ENCODE assay signal across 8 mouse cellular contexts in genomic region chr6:125049678-125050077, GRCm38 (mm10). TPM values are rescaled to one million over a fixed set of nuclear protein-coding genes. Genes with fewer than 3 reads are reported as not detected.
DNase-seq lines count a peak whose midpoint lies in the region; ATAC-seq and TF ChIP-seq lines count a peak whose summit lies in the region.
"Had no signal": no experiment of that assay in that cellular context is flagged by ENCODE, and none has a peak within 500 bp of the region (broad histone marks: within the 10 kb centered on the region; RNA-seq: fewer than 3 reads in every experiment).

Gene Acrbp (plus strand): TSS chr6:125049689.

- TF ChIP-seq CTCF in midbrain, postnatal 0 days (IDR thresholded peaks at IDR 0.05): no peak
- TF ChIP-seq CTCF in heart, adult 2 months (IDR thresholded peaks at IDR 0.05): no peak

- H3K9ac ChIP-seq in midbrain, postnatal 0 days (replicated peaks; ENCODE audit: low read length, poor library complexity, severe bottlenecking): no peak within 1 kb of the TSS
- H3K9ac ChIP-seq in embryonic facial prominence, embryonic 12.5 days: no peak within 1 kb of the TSS
- H3K9ac ChIP-seq in hindbrain, embryonic 14.5 days: no peak within 1 kb of the TSS
- H3K9ac ChIP-seq in heart, adult 2 months (ENCODE audit: low read depth, low read length): no peak within 1 kb of the TSS
- H3K9ac ChIP-seq: heart, embryonic 15.5 days had no signal

- peaks cover 96% of the 10 kb centered on the region for H3K36me3 ChIP-seq in midbrain, embryonic 10.5 days
- peaks cover 61% of the 10 kb centered on the region for H3K36me3 ChIP-seq in midbrain, postnatal 0 days (ENCODE audit: insufficient read depth, low read length)
- H3K36me3 ChIP-seq in embryonic facial prominence, embryonic 12.5 days: peaks cover 86% of the 10 kb centered on the region
- H3K36me3 ChIP-seq in hindbrain, embryonic 14.5 days (replicated peaks; ENCODE audit: control insufficient read depth, insufficient read depth): peaks cover 97% of the 10 kb centered on the region
- H3K36me3 ChIP-seq in heart, adult 2 months (ENCODE audit: control insufficient read depth, insufficient read depth, low read length): no peaks in the 10 kb centered on the region

- H3K4me2 ChIP-seq in midbrain, postnatal 0 days (ENCODE audit: low read depth, low read length, poor library complexity, severe bottlenecking): no peak within 1 kb of the TSS
- no peak within 1 kb of the TSS for H3K4me2 ChIP-seq in embryonic facial prominence, embryonic 12.5 days (replicated peaks)
- no peak within 1 kb of the TSS for H3K4me2 ChIP-seq in hindbrain, embryonic 14.5 days (replicated peaks)
- H3K4me2 ChIP-seq: heart, embryonic 15.5 days had no signal

- no peak for TF ChIP-seq POLR2A in heart, adult 2 months (IDR thresholded peaks at IDR 0.05; ENCODE audit: insufficient read depth, low read depth, low read length)

- no peak within 1 kb of the TSS for H3K4me3 ChIP-seq in midbrain, embryonic 10.5 days
- no peak within 1 kb of the TSS for H3K4me3 ChIP-seq in midbrain, postnatal 0 days (ENCODE audit: low read depth, low read length)
- no peak within 1 kb of the TSS for H3K4me3 ChIP-seq in embryonic facial prominence, embryonic 12.5 days
- H3K4me3 ChIP-seq in hindbrain, embryonic 14.5 days (replicated peaks; ENCODE audit: low read length): no peak within 1 kb of the TSS
- H3K4me3 ChIP-seq in heart, adult 2 months: no peak within 1 kb of the TSS
- H3K4me3 ChIP-seq: heart, embryonic 15.5 days had no signal

- no peaks in the 10 kb centered on the region for H3K4me1 ChIP-seq in midbrain, embryonic 10.5 days
- no peaks in the 10 kb centered on the region for H3K4me1 ChIP-seq in midbrain, postnatal 0 days (ENCODE audit: insufficient read depth, low read length)
- H3K4me1 ChIP-seq in embryonic facial prominence, embryonic 12.5 days: no peaks in the 10 kb centered on the region
- no peaks in the 10 kb centered on the region for H3K4me1 ChIP-seq in hindbrain, embryonic 14.5 days (replicated peaks; ENCODE audit: control insufficient read depth, insufficient read depth, low read length)
- H3K4me1 ChIP-seq in heart, adult 2 months (ENCODE audit: control insufficient read depth, insufficient read depth, low read length): 0 out of 2 replicates have a peak, but pooled peaks cover 1% of the 10 kb centered on the region

- no peak for TF ChIP-seq EP300 in heart, adult 2 months (IDR thresholded peaks at IDR 0.05; ENCODE audit: insufficient read depth, low read depth, low read length)

- H3K9me3 ChIP-seq in midbrain, embryonic 10.5 days (replicated peaks): no peaks in the 10 kb centered on the region
- H3K9me3 ChIP-seq in midbrain, postnatal 0 days (ENCODE audit: low read length): no peaks in the 10 kb centered on the region
- no peaks in the 10 kb centered on the region for H3K9me3 ChIP-seq in embryonic facial prominence, embryonic 12.5 days
- H3K9me3 ChIP-seq in hindbrain, embryonic 14.5 days (ENCODE audit: control insufficient read depth, low read length): no peaks in the 10 kb centered on the region
- H3K9me3 ChIP-seq: heart, embryonic 15.5 days had no signal

- intact Hi-C loops in heart, adult 2 months (cut with DNase I): loop anchor here (5.0 kb wide), 2 partner anchors 123 to 223 kb away; no protein-coding TSS in a partner anchor

- no peaks in the 10 kb centered on the region for H3K79me2 ChIP-seq in heart, adult 2 months (replicated peaks; ENCODE audit: control insufficient read depth, insufficient read depth, low read length)

- no peaks in the 10 kb centered on the region for H3K27me3 ChIP-seq in midbrain, embryonic 10.5 days (ENCODE audit: low read depth, poor library complexity, severe bottlenecking)
- H3K27me3 ChIP-seq in midbrain, postnatal 0 days (ENCODE audit: insufficient read depth, low read length): no peaks in the 10 kb centered on the region
- no peaks in the 10 kb centered on the region for H3K27me3 ChIP-seq in embryonic facial prominence, embryonic 12.5 days
- no peaks in the 10 kb centered on the region for H3K27me3 ChIP-seq in hindbrain, embryonic 14.5 days (ENCODE audit: control insufficient read depth, insufficient read depth, low read length)
- no peaks in the 10 kb centered on the region for H3K27me3 ChIP-seq in heart, adult 2 months (ENCODE audit: control insufficient read depth, insufficient read depth, low read length)
- H3K27me3 ChIP-seq: heart, embryonic 15.5 days had no signal

- ATAC-seq in midbrain, postnatal 0 days (ENCODE audit: low FRiP score): no peak
- no peak for ATAC-seq in embryonic facial prominence, embryonic 12.5 days (ENCODE audit: insufficient number of reproducible peaks, insufficient read depth, low FRiP score, low TSS enrichment)
- ATAC-seq in hindbrain, embryonic 14.5 days (ENCODE audit: low FRiP score): no peak
- no peak for ATAC-seq in neutrophil, adult 5-6 weeks (ENCODE audit: extremely low read depth, insufficient number of reproducible peaks, low FRiP score, poor library complexity, severe bottlenecking)

- WGBS in midbrain, embryonic 10.5 days: 36% methylated on average over 20 of the region's 20 CpGs
- WGBS in midbrain, postnatal 0 days: 39% methylated on average over 20 of the region's 20 CpGs
- 33% methylated on average over 20 of the region's 20 CpGs for WGBS in embryonic facial prominence, embryonic 12.5 days
- 40% methylated on average over 20 of the region's 20 CpGs for WGBS in hindbrain, embryonic 14.5 days
- WGBS in heart, adult 2 months: 63% methylated on average over 20 of the region's 20 CpGs

- DNase-seq in midbrain, embryonic 10.5 days (ENCODE audit: low spot score): no peak
- no peak for DNase-seq in midbrain, postnatal 0 days (ENCODE audit: low spot score)
- DNase-seq in hindbrain, embryonic 14.5 days (ENCODE audit: low spot score): no peak
- no peak for DNase-seq in heart, adult 2 months
- no peak for DNase-seq in gastrocnemius, postnatal 4 days (ENCODE audit: low spot score in 2 of 2)

- H3K27ac ChIP-seq in midbrain, embryonic 10.5 days (replicated peaks): no peak within 1 kb of the TSS
- H3K27ac ChIP-seq in midbrain, postnatal 0 days (ENCODE audit: low read depth, low read length): no peak within 1 kb of the TSS
- H3K27ac ChIP-seq in embryonic facial prominence, embryonic 12.5 days: no peak within 1 kb of the TSS
- H3K27ac ChIP-seq in hindbrain, embryonic 14.5 days: no peak within 1 kb of the TSS
- no peak within 1 kb of the TSS for H3K27ac ChIP-seq in heart, adult 2 months
- H3K27ac ChIP-seq: heart, embryonic 15.5 days had no signal

RNA-seq across cellular contexts. Expression of gene Acrbp, which starts in this region (rescaled TPM):
- polyA plus RNA-seq in midbrain, embryonic 10.5 days (2016; fragmentation: Nextera tagmentation; extraction: Ambion mirVana): 10.1 and 14.2 TPM in 2 replicates
- total RNA-seq in midbrain, postnatal 0 days (2014; rRNA removed): 6.9 and 12.6 TPM in 2 replicates
- polyA plus RNA-seq in midbrain, postnatal 0 days (2015; fragmentation: Nextera tagmentation; extraction: Ambion mirVana): 7.2 and 7.8 TPM in 2 replicates
- polyA plus RNA-seq in embryonic facial prominence, embryonic 12.5 days (2016; fragmentation: Nextera tagmentation; extraction: Ambion mirVana): 17.6 and 21.0 TPM in 2 replicates
- polyA plus RNA-seq in hindbrain, embryonic 14.5 days (2014; fragmentation: Nextera tagmentation; extraction: Ambion mirVana): 17.1 and 18.7 TPM in 2 replicates
- total RNA-seq in neutrophil, adult 5-6 weeks (2017): 26.8 and 32.7 TPM in 2 replicates
- total RNA-seq in heart, adult 2 months (2021): 1 to 10 TPM; 1.9 to 2.3 TPM
- polyA plus RNA-seq in heart, adult 2 months (2012; rRNA removed): 13.6 and 16.3 TPM in 2 replicates
- total RNA-seq in gastrocnemius, postnatal 4 days (2021): 1 to 10 TPM; 3.9 to 4.6 TPM
